Mouse (Mus musculus) layer of hippocampus, adult 2 months (tissue): ENCODE data around the gene Trabd2b. TPM values are rescaled to one million over a fixed set of nuclear protein-coding genes. Genes with fewer than 3 reads are reported as not detected.
A peak's percentile ranks its signal among the peaks of the same experiment; 100 is the strongest.

ENCODE experiments used
- DNase-seq, 2 experiments: peaks; one replicate each; pipeline ENCODE4 v3.0.0; 2022; ENCODE audit warnings: low spot score in 2 of 2
- H3K27ac ChIP-seq: fragments of 200-600 bp; 2 replicates; pipeline ENCODE4 v1.8.1; 2022
- H3K4me3 ChIP-seq: fragments of 200-600 bp; 2 replicates; pipeline ENCODE4 v1.8.1; 2022; ENCODE audit warnings: mild to moderate bottlenecking
- CTCF ChIP-seq: fragments of 200-600 bp; conservative IDR thresholded peaks from 2 replicates; pipeline ENCODE4 v1.8.1; 2022; ENCODE audit warnings: antibody characterized with exemption, mild to moderate bottlenecking, moderate library complexity
- total RNA-seq, 2 experiments: library from RNA; stranded (reverse); gene quantifications; 2 replicates each; pipeline ENCODE4 v1.2.3; 2021

The Trabd2b gene
- total RNA-seq, 2 experiments from 2014 or later = 1.5 to 1.6 TPM

- no peak overlapping the region for H3K4me3 ChIP-seq
- no peak for TF ChIP-seq CTCF
- no peak overlapping the region for H3K27ac ChIP-seq
- no peak for DNase-seq
These were observed 144.1 kb downstream of the Trabd2b start for GRCm38 (mm10) chr4:114550471-114551156.

GRCm38 (mm10) chr4:114556880-114557279, 150.4 kb downstream of the Trabd2b start:
- H3K27ac ChIP-seq = no peak overlapping the region
- no peak for TF ChIP-seq CTCF
- no peak overlapping the region for H3K4me3 ChIP-seq
- DNase-seq = no peak

- no peak for DNase-seq
- no peak overlapping the region for H3K4me3 ChIP-seq
- no peak overlapping the region for H3K27ac ChIP-seq
- TF ChIP-seq CTCF = no peak
These were observed 151.2 kb downstream of the Trabd2b start for GRCm38 (mm10) chr4:114557731-114558130.

GRCm38 (mm10) chr4:114558487-114558886, 152.0 kb downstream of the Trabd2b start:
- H3K27ac ChIP-seq = no peak overlapping the region
- no peak for TF ChIP-seq CTCF
- no peak overlapping the region for H3K4me3 ChIP-seq
- no peak for DNase-seq

- no peak overlapping the region for H3K4me3 ChIP-seq
- H3K27ac ChIP-seq = no peak overlapping the region
- no peak for DNase-seq
- no peak for TF ChIP-seq CTCF
These were observed 154.2 kb downstream of the Trabd2b start for GRCm38 (mm10) chr4:114560638-114561216.

- H3K4me3 ChIP-seq = no peak overlapping the region
These were observed 157.7 kb downstream of the Trabd2b start for GRCm38 (mm10) chr4:114564131-114564695.

GRCm38 (mm10) chr4:114567594-114567993, 161.1 kb downstream of the Trabd2b start:
- no peak for TF ChIP-seq CTCF
- H3K27ac ChIP-seq = no peak overlapping the region
- no peak overlapping the region for H3K4me3 ChIP-seq
- no peak for DNase-seq

More at GRCm38 (mm10) chr4:114564131-114564695, 157.7 kb downstream of the Trabd2b start:
- no peak overlapping the region for H3K27ac ChIP-seq
- no peak for DNase-seq
- TF ChIP-seq CTCF = no peak

GRCm38 (mm10) chr4:114568081-114568605, 161.6 kb downstream of the Trabd2b start:
- no peak for TF ChIP-seq CTCF
- Histone ChIP-seq H3K27ac (no peak overlapping the region), H3K4me3 (no peak overlapping the region)
- DNase-seq = no peak

- Histone ChIP-seq H3K4me3 (no peak overlapping the region), H3K27ac (no peak overlapping the region)
- no peak for DNase-seq
- TF ChIP-seq CTCF = no peak
These were observed 171.8 kb downstream of the Trabd2b start for GRCm38 (mm10) chr4:114578153-114578950.

- Histone ChIP-seq H3K4me3 (no peak overlapping the region), H3K27ac (no peak overlapping the region)
- DNase-seq = no peak
- TF ChIP-seq CTCF = no peak
These were observed 177.1 kb downstream of the Trabd2b start for GRCm38 (mm10) chr4:114583546-114584144.

GRCm38 (mm10) chr4:114584686-114585085, 178.2 kb downstream of the Trabd2b start:
- Histone ChIP-seq H3K4me3 (no peak overlapping the region), H3K27ac (no peak overlapping the region)
- DNase-seq = peak in 1 of 2 experiments; percentile 18
- no peak for TF ChIP-seq CTCF

GRCm38 (mm10) chr4:114593554-114594215, 187.2 kb downstream of the Trabd2b start:
- TF ChIP-seq CTCF = no peak
- no peak for DNase-seq
- Histone ChIP-seq H3K4me3 (no peak overlapping the region), H3K27ac (no peak overlapping the region)
